Mouse (Mus musculus) myocyte (in vitro differentiated cells): Measurements from ENCODE around the gene Batf3.

ENCODE experiments used
- CEBPB ChIP-seq: IDR thresholded peaks from 2 replicates; pipeline ENCODE4 v1.6.1; 2011; ENCODE audit warnings: mild to moderate bottlenecking, moderate library complexity; ENCODE audit not compliant: poor library complexity, insufficient read depth, severe bottlenecking
- MAX ChIP-seq: IDR thresholded peaks from one replicate; pipeline ENCODE4 v1.6.1; 2011; ENCODE audit warnings: low read depth, mild to moderate bottlenecking, control low read depth
- SRF ChIP-seq: IDR thresholded peaks from one replicate; pipeline ENCODE4 v1.6.1; 2011; ENCODE audit warnings: low read depth; ENCODE audit not compliant: control insufficient read depth, insufficient read length
- TCF12 ChIP-seq: IDR thresholded peaks from one replicate; pipeline ENCODE4 v1.6.1; 2011; ENCODE audit warnings: mild to moderate bottlenecking, control low read depth; ENCODE audit not compliant: poor library complexity, insufficient read depth, severe bottlenecking

- TF ChIP-seq TCF12: no peak
- TF ChIP-seq CEBPB: no peak
- TF ChIP-seq SRF: no peak
- no peak for TF ChIP-seq MAX
These were observed 40.8 kb downstream of the Batf3 start for GRCm38 (mm10) chr1:191138436-191138835.
